Mouse (Mus musculus): ENCODE results near the gene Rabep1.

DNA sequence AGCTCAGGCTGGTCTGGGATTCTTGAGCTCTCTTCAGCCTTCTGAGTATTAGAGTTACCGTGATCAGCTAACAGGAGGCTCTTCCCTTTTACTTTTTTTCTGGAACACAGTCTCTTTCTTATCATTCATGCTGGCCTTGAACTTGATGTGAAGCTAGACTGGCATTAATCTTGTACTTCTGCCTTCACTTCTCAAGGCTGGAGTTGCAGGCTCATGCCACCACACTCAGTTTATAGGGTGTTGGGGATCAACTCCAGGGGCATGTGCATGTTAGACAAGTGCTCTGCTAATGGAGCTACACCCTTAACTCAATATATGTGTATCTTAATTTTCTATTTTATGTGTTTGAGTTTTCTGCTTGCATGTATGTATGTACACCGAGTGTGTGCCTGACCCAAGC is 25.2 kb downstream of the Rabep1 start:
- TF ChIP-seq CTCF (IDR thresholded peaks at IDR 0.05; ENCODE audit: low read depth) (no peak), EP300 (IDR thresholded peaks at IDR 0.05; ENCODE audit: low read depth) (no peak)
